Mouse (Mus musculus) heart, adult 2 months (tissue): ENCODE measurements around the gene Gm13279. TPM values are rescaled to one million over a fixed set of nuclear protein-coding genes. Genes with fewer than 3 reads are reported as not detected.
"Not testable (repeated sequence)": the region's sequence is repeated elsewhere in the genome, so short reads cannot be mapped to it uniquely, and the experiment has no call there.

Experiments used
- DNase-seq, 2 experiments: peaks; one replicate each; pipeline ENCODE4 v3.0.0; 2021
- H3K27ac ChIP-seq: fragments of 200-600 bp; 2 replicates; pipeline ENCODE4 v1.8.1; 2022
- H3K27me3 ChIP-seq: fragments of 200-500 bp; 2 replicates; pipeline ENCODE4 v1.6.1; 2012; ENCODE audit warnings: mild to moderate bottlenecking, low read length, inconsistent platforms, mixed read lengths; ENCODE audit not compliant: control insufficient read depth, insufficient read depth
- H3K36me3 ChIP-seq: fragments of 200-500 bp; 2 replicates; pipeline ENCODE4 v1.6.1; 2012; ENCODE audit warnings: low read length, inconsistent platforms; ENCODE audit not compliant: control insufficient read depth, insufficient read depth
- H3K4me1 ChIP-seq: fragments of 200-500 bp; 2 replicates; pipeline ENCODE4 v1.6.1; 2011; ENCODE audit warnings: low read length; ENCODE audit not compliant: control insufficient read depth, insufficient read depth
- H3K4me3 ChIP-seq: fragments of 200-600 bp; 2 replicates; pipeline ENCODE4 v1.8.1; 2022
- H3K79me2 ChIP-seq: fragments of 200-500 bp; replicated peaks from 2 replicates; pipeline ENCODE4 v1.6.1; 2012; ENCODE audit warnings: mild to moderate bottlenecking, inconsistent platforms, low read length, moderate library complexity, mixed read lengths; ENCODE audit not compliant: control insufficient read depth, insufficient read depth
- H3K9ac ChIP-seq: fragments of 200-500 bp; 2 replicates; pipeline ENCODE4 v1.6.1; 2012; ENCODE audit warnings: low read depth, mild to moderate bottlenecking, control low read depth, inconsistent platforms, low read length, mixed read lengths
- CTCF ChIP-seq: fragments of 200-600 bp; IDR thresholded peaks from 2 replicates; pipeline ENCODE4 v1.8.1; 2022; ENCODE audit warnings: antibody characterized with exemption, mild to moderate bottlenecking, moderate library complexity
- EP300 ChIP-seq: fragments of 200-500 bp; IDR thresholded peaks from 2 replicates; pipeline ENCODE4 v1.6.1; 2011; ENCODE audit warnings: low read depth, low read length, control low read depth; ENCODE audit not compliant: insufficient read depth
- POLR2A ChIP-seq: fragments of 200-500 bp; IDR thresholded peaks from 2 replicates; pipeline ENCODE4 v1.6.1; 2011; ENCODE audit warnings: mild to moderate bottlenecking, low read depth, low read length, control low read depth; ENCODE audit not compliant: insufficient read depth
- WGBS: fragments of 180-500 bp; shearing (Covaris S2); methylation state at CpG from one replicate; pipeline ENCODE4 v1.1.7; 2018; 5-methylcytosine and 5-hydroxymethylcytosine counted together
- intact Hi-C: fragments of 180-260 bp; cut with DNase I; formaldehyde crosslinking; loops from one replicate; pipeline ENCODE4 v1.15.1; 2025
- polyA plus RNA-seq: library from polyadenylated mRNA; depleted of rRNA; stranded (reverse); fragments of >200 nt; gene quantifications from 2 replicates; pipeline ENCODE4 v1.2.3, GENCODE M21; 2012
- total RNA-seq, 2 experiments: library from RNA; stranded (reverse); gene quantifications; 2 replicates each; pipeline ENCODE4 v1.2.3; 2021

Gm13279 gene
- total and polyA plus RNA-seq, 3 experiments: not detected

- 1% methylated on average over 23 of the region's 28 CpGs for WGBS
- peak; percentile 84 to 89 for DNase-seq
- intact Hi-C loops, H3K36me3 ChIP-seq, H3K4me3 ChIP-seq, H3K4me1 ChIP-seq, H3K79me2 ChIP-seq, H3K27me3 ChIP-seq: not testable (repeated sequence)
- H3K9ac ChIP-seq: peak overlapping the region; percentile 43; the same call in 1 of the 2 replicates
- TF ChIP-seq POLR2A (peak; percentile 80), CTCF (peak; percentile 69)
- H3K27ac ChIP-seq: peak overlapping the region; percentile 40; the same call in 1 of the 2 replicates
Measured at GRCm38 (mm10) chr4:88760431-88760830, 36.8 kb upstream of the Gm13279 start.

GRCm38 (mm10) chr4:88761776-88762175 lies 35.4 kb upstream of the Gm13279 start:
- peak; percentile 60 to 72 for DNase-seq
- H3K4me1 ChIP-seq, H3K27me3 ChIP-seq, H3K79me2 ChIP-seq, H3K36me3 ChIP-seq, H3K27ac ChIP-seq, H3K4me3 ChIP-seq, H3K9ac ChIP-seq, intact Hi-C loops: not testable (repeated sequence)
- peak; percentile 31; the same call in 1 of the 2 replicates for TF ChIP-seq CTCF
- WGBS: 67% methylated on average over 6 of the region's 8 CpGs

- H3K27me3 ChIP-seq, intact Hi-C loops, H3K36me3 ChIP-seq, H3K27ac ChIP-seq, H3K4me1 ChIP-seq, H3K79me2 ChIP-seq, H3K4me3 ChIP-seq, H3K9ac ChIP-seq: not testable (repeated sequence)
- peak in 1 of 2 experiments; percentile 43 for DNase-seq
- WGBS: 41% methylated on average over 9 of the region's 9 CpGs
Measured at GRCm38 (mm10) chr4:88762341-88762740, 34.9 kb upstream of the Gm13279 start.

- H3K79me2 ChIP-seq, H3K36me3 ChIP-seq, H3K4me3 ChIP-seq, H3K9ac ChIP-seq, intact Hi-C loops, H3K27me3 ChIP-seq, H3K4me1 ChIP-seq, H3K27ac ChIP-seq: not testable (repeated sequence)
- DNase-seq: peak; percentile 72 to 81
- 4% methylated on average over 40 of the region's 42 CpGs for WGBS
- TF ChIP-seq EP300 (0 out of 2 replicates have a peak, but pooled peaks have one; percentile 30), CTCF (peak; percentile 71), POLR2A (peak; percentile 71; the same call in 1 of the 2 replicates)
Measured at GRCm38 (mm10) chr4:88763384-88764018, 33.7 kb upstream of the Gm13279 start.

- H3K4me3 ChIP-seq, intact Hi-C loops, H3K27me3 ChIP-seq, H3K4me1 ChIP-seq, H3K27ac ChIP-seq, DNase-seq, H3K79me2 ChIP-seq, H3K36me3 ChIP-seq, H3K9ac ChIP-seq: not testable (repeated sequence)
- WGBS: no CpG with 5 or more reads among the region's 32 CpGs
Measured at GRCm38 (mm10) chr4:88773534-88773933, 23.7 kb upstream of the Gm13279 start, which contains the start of gene Gm13290. Gm13290 (plus strand) TSS chr4:88773834.

- intact Hi-C loops, H3K36me3 ChIP-seq, H3K9ac ChIP-seq, H3K79me2 ChIP-seq, H3K27ac ChIP-seq, H3K4me3 ChIP-seq, DNase-seq, H3K4me1 ChIP-seq, H3K27me3 ChIP-seq: not testable (repeated sequence)
- no CpG with 5 or more reads among the region's 29 CpGs for WGBS
Measured at GRCm38 (mm10) chr4:88776622-88777021, 20.6 kb upstream of the Gm13279 start, which contains the start of gene Gm13289. Gm13289 (plus strand) TSS chr4:88776922.

GRCm38 (mm10) chr4:88779550-88779949 lies 17.6 kb upstream of the Gm13279 start, which contains the start of gene Gm13272:
Gm13272 (plus strand) TSS chr4:88779850.
- H3K79me2 ChIP-seq, H3K27ac ChIP-seq, H3K9ac ChIP-seq, intact Hi-C loops, DNase-seq, H3K4me1 ChIP-seq, H3K27me3 ChIP-seq, H3K4me3 ChIP-seq, H3K36me3 ChIP-seq: not testable (repeated sequence)
- WGBS: no CpG with 5 or more reads among the region's 29 CpGs

GRCm38 (mm10) chr4:88780320-88780719 lies 16.9 kb upstream of the Gm13279 start:
- H3K4me3 ChIP-seq, H3K4me1 ChIP-seq, H3K9ac ChIP-seq, H3K36me3 ChIP-seq, intact Hi-C loops, H3K27ac ChIP-seq, H3K79me2 ChIP-seq, H3K27me3 ChIP-seq: not testable (repeated sequence)
- DNase-seq: peak in 1 of 2 experiments; percentile 13
- 51% methylated on average over 16 of the region's 18 CpGs for WGBS

- H3K79me2 ChIP-seq, intact Hi-C loops, H3K27me3 ChIP-seq, H3K36me3 ChIP-seq, H3K4me3 ChIP-seq, H3K27ac ChIP-seq, H3K4me1 ChIP-seq, DNase-seq: not testable (repeated sequence)
- WGBS: 16% methylated on average over 4 of the region's 7 CpGs
- H3K9ac ChIP-seq: peak within 1 kb of the TSS; percentile 60
Measured at GRCm38 (mm10) chr4:88781831-88782230, 15.4 kb upstream of the Gm13279 start, which contains the start of gene Ifnz. Ifnz (plus strand) TSS chr4:88782131.
